Mouse (Mus musculus) Patski (cell line): ENCODE measurements around the gene Lcor. TPM values are rescaled to one million over a fixed set of nuclear protein-coding genes. Genes with fewer than 3 reads are reported as not detected.
A peak's percentile ranks its signal among the peaks of the same experiment; 100 is the strongest.

Experiments
- ATAC-seq: fragments of 100-300 bp; one replicate; pipeline ENCODE4 v1.8.0; 2021
- CTCF ChIA-PET: fragments of 350-600 bp; sonication (Branson Sonifier 250); formaldehyde crosslinking; loops from one replicate; lab custom pipeline; 2022; ENCODE audit warnings: inconsistent platforms; lab: Charles Lee
- POLR2A ChIA-PET: fragments of 350-600 bp; sonication (Branson Sonifier 250); formaldehyde crosslinking; loops from one replicate; lab custom pipeline; 2022; ENCODE audit warnings: antibody characterized with exemption, inconsistent platforms; lab: Charles Lee
- DNase-seq: peaks from one replicate; pipeline ENCODE4 v3.0.0-alpha.2; 2011; ENCODE audit warnings: low read depth, low spot score
- H3K27me3 ChIP-seq: fragments of 371-371 bp; one replicate; pipeline ENCODE4 v1.5.1; 2021
- CTCF ChIP-seq: fragments of 100-300 bp; IDR thresholded peaks from one replicate; pipeline ENCODE4 v1.5.1; 2021
- in situ Hi-C: fragments of 300-500 bp; cut with MboI; formaldehyde crosslinking; loops from 3 replicates; pipeline ENCODE4 v1.11.1; 2018; ENCODE audit warnings: low pct_unique_long_range_greater_than_20kb, mixed read lengths
- polyA plus RNA-seq: library from polyadenylated mRNA; unstranded; gene quantifications from one replicate; pipeline ENCODE4 v1.2.3, GENCODE M21; 2021

Gene Lcor
- polyA plus RNA-seq, 1 experiment from 2014 or later, result 6.2 TPM

- POLR2A ChIA-PET, result no interaction called here
- DNase-seq, result no peak
- CTCF ChIA-PET, result interaction anchor here (0.8 to 1.5 kb wide), 3 partner anchors 9 to 18 kb away, joined by 3 to 4 read pairs (median 3); no protein-coding TSS in a partner anchor
- in situ Hi-C loops, result no loop called here
- no peak for ATAC-seq
- no peaks in the 10 kb centered on the region for H3K27me3 ChIP-seq
- no peak for TF ChIP-seq CTCF
These were observed 8.8 kb upstream of the Lcor start for GRCm38 (mm10) chr19:41473566-41474135.

- DNase-seq (no peak), ATAC-seq (peak; percentile 51)
- H3K27me3 ChIP-seq, result no peaks in the 10 kb centered on the region
- ChIA-PET POLR2A (interaction anchor here (0.6 to 2.3 kb wide), 3 partner anchors 9 to 1341 kb away, joined by 3 to 6 read pairs (median 6); no protein-coding TSS in a partner anchor), CTCF (interaction anchor here (1.1 to 1.5 kb wide), 4 partner anchors 9 to 19 kb away, joined by 3 to 5 read pairs (median 4); no protein-coding TSS in a partner anchor)
- no peak for TF ChIP-seq CTCF
- in situ Hi-C loops, result no loop called here
These were observed 7.5 kb upstream of the Lcor start for GRCm38 (mm10) chr19:41474943-41475342.

- H3K27me3 ChIP-seq, result no peaks in the 10 kb centered on the region
- in situ Hi-C loops, result no loop called here
- no peak for TF ChIP-seq CTCF
- peak; percentile 42 for ATAC-seq
- no peak for DNase-seq
- ChIA-PET CTCF (interaction anchor here (0.7 to 3.4 kb wide), 11 partner anchors 21 to 185 kb away, joined by 3 to 21 read pairs (median 4); no protein-coding TSS in a partner anchor), POLR2A (interaction anchor here (0.6 to 2.3 kb wide), 6 partner anchors 10 to 641 kb away, joined by 3 to 6 read pairs (median 3); partner anchors contain the start of gene Tm9sf3)
These were observed 5.7 kb upstream of the Lcor start for GRCm38 (mm10) chr19:41476530-41477249.

GRCm38 (mm10) chr19:41481030-41481886 lies 1.2 kb upstream of the Lcor start:
- ChIA-PET CTCF (interaction anchor here (1.7 to 3.0 kb wide), 2 partner anchors 39 to 163 kb away, joined by 5 to 14 read pairs; no protein-coding TSS in a partner anchor), POLR2A (interaction anchor here (0.6 kb wide), 1 partner anchor 363 kb away, joined by 4 read pairs; no protein-coding TSS in a partner anchor)
- DNase-seq (no peak), ATAC-seq (no peak)
- in situ Hi-C loops, result loop anchor here (5.0 kb wide), 1 partner anchor 164 kb away; no protein-coding TSS in a partner anchor
- TF ChIP-seq CTCF, result peak; percentile 76
- H3K27me3 ChIP-seq, result no peaks in the 10 kb centered on the region

GRCm38 (mm10) chr19:41481887-41482189 lies 599 bp upstream of the Lcor start:
- ATAC-seq (no peak), DNase-seq (no peak)
- in situ Hi-C loops, result loop anchor here (5.0 kb wide), 1 partner anchor 165 kb away; no protein-coding TSS in a partner anchor
- POLR2A ChIA-PET, result interaction anchor here (0.6 to 1.1 kb wide), 2 partner anchors 31 to 362 kb away, joined by 3 to 4 read pairs; no protein-coding TSS in a partner anchor
- TF ChIP-seq CTCF, result no peak
- CTCF ChIA-PET, result interaction anchor here (1.7 to 3.0 kb wide), 2 partner anchors 39 to 164 kb away, joined by 5 to 14 read pairs; no protein-coding TSS in a partner anchor
- no peaks in the 10 kb centered on the region for H3K27me3 ChIP-seq

- ChIA-PET CTCF (no interaction called here), POLR2A (interaction anchor here (0.9 to 1.1 kb wide), 3 partner anchors 11 to 165 kb away, joined by 3 to 5 read pairs (median 3); no protein-coding TSS in a partner anchor)
- H3K27me3 ChIP-seq, result no peaks in the 10 kb centered on the region
- in situ Hi-C loops, result loop anchor here (5.0 kb wide), 1 partner anchor 166 kb away; no protein-coding TSS in a partner anchor
- DNase-seq (no peak), ATAC-seq (peak; percentile 80)
- TF ChIP-seq CTCF, result no peak
These were observed 540 bp downstream of the Lcor start for GRCm38 (mm10) chr19:41482909-41483444.

- in situ Hi-C loops, result loop anchor here (5.0 kb wide), 1 partner anchor 166 kb away; no protein-coding TSS in a partner anchor
- ATAC-seq (peak; percentile 8), DNase-seq (no peak)
- H3K27me3 ChIP-seq, result no peaks in the 10 kb centered on the region
- no peak for TF ChIP-seq CTCF
- POLR2A ChIA-PET, result interaction anchor here (0.5 to 0.9 kb wide), 2 partner anchors 10 kb away, joined by 3 read pairs; no protein-coding TSS in a partner anchor
- CTCF ChIA-PET, result no interaction called here
These were observed 1.1 kb downstream of the Lcor start for GRCm38 (mm10) chr19:41483445-41484040.

- ATAC-seq, result no peak
These were observed 1.9 kb downstream of the Lcor start for GRCm38 (mm10) chr19:41484361-41484760.

More at GRCm38 (mm10) chr19:41484361-41484760, 1.9 kb downstream of the Lcor start:
- ChIA-PET CTCF (interaction anchor here (1.4 kb wide), 1 partner anchor 32 kb away, joined by 4 read pairs; no protein-coding TSS in a partner anchor), POLR2A (interaction anchor here (0.5 kb wide), 1 partner anchor 47 kb away, joined by 3 read pairs; no protein-coding TSS in a partner anchor)
- TF ChIP-seq CTCF, result no peak
- no peaks in the 10 kb centered on the region for H3K27me3 ChIP-seq
- no peak for DNase-seq
- in situ Hi-C loops, result loop anchor here (5.0 kb wide), 1 partner anchor 167 kb away; no protein-coding TSS in a partner anchor
